Mouse (Mus musculus): Measurements from ENCODE around the gene Rhox4a.
"Not testable (repeated sequence)": the region's sequence is repeated elsewhere in the genome, so short reads cannot be mapped to it uniquely, and the experiment has no call there.

The Rhox4a gene

GRCm38 (mm10) chrX:37265038-37265437 lies at the start of gene Rhox4a:
TSS of gene Rhox4a (plus strand) at chrX:37265338.
- not testable (repeated sequence) for DNase-seq

GRCm38 (mm10) chrX:37222158-37222557 lies 43.0 kb upstream of the Rhox4a start, which contains the start of gene Rhox1:
TSS of gene Rhox1 (minus strand) at chrX:37222258.
- DNase-seq, result not testable (repeated sequence)

- not testable (repeated sequence) for DNase-seq
These were observed 20.5 kb upstream of the Rhox4a start, which contains the start of gene Rhox2a for GRCm38 (mm10) chrX:37244676-37245075. TSS of gene Rhox2a (plus strand) at chrX:37244976.

- DNase-seq, result not testable (repeated sequence)
These were observed 15.5 kb upstream of the Rhox4a start, which contains the start of gene Rhox3a for GRCm38 (mm10) chrX:37249619-37250018. TSS of gene Rhox3a (plus strand) at chrX:37249919.

All from retina, postnatal 1 day (tissue).